Mouse (Mus musculus): ENCODE results near the gene Ackr3. TPM values are rescaled to one million over a fixed set of nuclear protein-coding genes. Genes with fewer than 3 reads are reported as not detected.

Ackr3 gene
- polyA plus RNA-seq, 2 experiments = 1.9 to 3.3 TPM

DNA sequence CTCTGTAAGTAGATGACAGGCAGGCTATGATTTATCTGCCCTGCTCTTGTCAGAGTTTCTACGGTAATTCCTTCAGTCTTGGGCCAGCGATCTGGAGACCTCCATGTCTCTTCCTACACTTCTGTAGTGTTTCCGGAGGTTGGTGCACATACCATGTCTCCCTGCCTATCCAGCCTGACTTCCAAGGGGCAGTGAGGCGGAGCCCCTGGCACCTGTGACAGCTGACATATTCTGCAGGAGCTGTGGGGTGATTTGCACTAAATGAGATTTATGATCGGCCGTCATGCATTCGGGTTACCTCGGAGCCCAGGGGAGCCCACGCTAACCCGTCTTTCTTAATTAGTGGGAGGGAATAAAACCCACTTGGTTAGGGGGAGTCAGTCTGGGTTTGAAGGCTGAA is 49.7 kb downstream of the Ackr3 start:
- no peak overlapping the region for H3K4me3 ChIP-seq (ENCODE audit: insufficient read depth in 1 of 2, low read depth in 2 of 2, low read length in 2 of 2)
- H3K27ac ChIP-seq = no peak overlapping the region
- peaks cover 15 to 19% of the 10 kb centered on the region in 2 experiments for H3K4me1 ChIP-seq (replicated peaks; ENCODE audit: control insufficient read depth in 2 of 2, insufficient read depth in 2 of 2, low read length in 1 of 2)
- H3K36me3 ChIP-seq (replicated peaks; ENCODE audit: control insufficient read depth, insufficient read depth, low read depth) = no peaks in the 10 kb centered on the region
- H3K4me2 ChIP-seq (ENCODE audit: low read depth) = no peak overlapping the region
- ATAC-seq (ENCODE audit: insufficient read depth) (no peak), DNase-seq (ENCODE audit: low read depth in 3 of 3, low spot score in 3 of 3) (no peak)
- no peak for TF ChIP-seq EP300 (IDR thresholded peaks at IDR 0.05; ENCODE audit: low read depth)
- TF ChIP-seq CTCF (IDR thresholded peaks at IDR 0.05; ENCODE audit: low read depth) = no peak
- no peaks in the 10 kb centered on the region; the same call in 1 of the 2 replicates for H3K27me3 ChIP-seq (ENCODE audit: control insufficient read depth, insufficient read depth, low read length)
- WGBS (ENCODE audit: insufficient replicate concordance) = 79% methylated on average over 10 of the region's 10 CpGs
- no peak overlapping the region for H3K9ac ChIP-seq (replicated peaks)
- H3K9me3 ChIP-seq (ENCODE audit: control insufficient read depth, low read length) = no peaks in the 10 kb centered on the region

DNA sequence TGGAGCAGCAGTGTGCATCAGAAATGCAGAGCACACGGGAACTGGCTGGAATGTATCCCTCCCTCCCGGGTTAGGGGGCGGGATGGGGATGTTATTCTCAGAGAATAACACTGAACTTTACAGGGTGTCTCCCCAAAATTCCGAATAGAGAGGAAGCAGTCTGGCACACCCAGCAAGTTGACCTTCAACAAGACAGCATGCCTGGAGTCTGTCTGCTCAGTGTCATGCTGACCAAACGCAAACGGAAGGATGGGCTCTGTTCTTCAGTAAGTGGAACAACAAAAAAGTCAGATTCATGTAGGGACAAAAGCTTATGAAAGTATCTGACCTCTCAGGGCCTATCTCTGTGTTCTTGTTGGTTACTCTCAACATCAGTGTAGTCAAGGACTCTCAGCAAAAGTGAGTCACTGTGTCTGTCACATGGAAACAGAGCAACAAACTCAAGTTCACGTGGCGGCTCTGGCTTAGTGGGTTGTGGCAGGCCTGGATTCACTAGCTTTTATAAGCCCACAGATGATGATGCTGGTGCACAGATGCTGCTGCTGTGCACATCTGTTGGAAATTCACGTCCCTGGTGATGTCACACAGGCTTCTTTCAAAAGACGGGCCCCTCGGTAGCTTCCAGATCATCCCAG is 54.6 kb downstream of the Ackr3 start:
- no peak for ATAC-seq (ENCODE audit: insufficient read depth)
- H3K27ac ChIP-seq = no peak overlapping the region
- H3K9me3 ChIP-seq (ENCODE audit: control insufficient read depth, low read length) = no peaks in the 10 kb centered on the region
- no peak overlapping the region for H3K4me3 ChIP-seq (ENCODE audit: insufficient read depth in 1 of 2, low read depth in 2 of 2, low read length in 2 of 2)
- H3K4me2 ChIP-seq (ENCODE audit: low read depth) = no peak overlapping the region
- no peak overlapping the region for H3K9ac ChIP-seq (replicated peaks)
- DNase-seq (ENCODE audit: low read depth in 3 of 3, low spot score in 3 of 3) = no peak
- 61% methylated on average over 11 of the region's 11 CpGs for WGBS (ENCODE audit: insufficient replicate concordance)
- H3K27me3 ChIP-seq (ENCODE audit: control insufficient read depth, insufficient read depth, low read length) = no peaks in the 10 kb centered on the region; the same call in 1 of the 2 replicates
- H3K36me3 ChIP-seq (replicated peaks; ENCODE audit: control insufficient read depth, insufficient read depth, low read depth) = no peaks in the 10 kb centered on the region
- no peaks in the 10 kb centered on the region for H3K4me1 ChIP-seq (replicated peaks; ENCODE audit: control insufficient read depth in 2 of 2, insufficient read depth in 2 of 2, low read length in 1 of 2)
- TF ChIP-seq EP300 (IDR thresholded peaks at IDR 0.05; ENCODE audit: low read depth) = no peak
- no peak for TF ChIP-seq CTCF (IDR thresholded peaks at IDR 0.05; ENCODE audit: low read depth)

DNA sequence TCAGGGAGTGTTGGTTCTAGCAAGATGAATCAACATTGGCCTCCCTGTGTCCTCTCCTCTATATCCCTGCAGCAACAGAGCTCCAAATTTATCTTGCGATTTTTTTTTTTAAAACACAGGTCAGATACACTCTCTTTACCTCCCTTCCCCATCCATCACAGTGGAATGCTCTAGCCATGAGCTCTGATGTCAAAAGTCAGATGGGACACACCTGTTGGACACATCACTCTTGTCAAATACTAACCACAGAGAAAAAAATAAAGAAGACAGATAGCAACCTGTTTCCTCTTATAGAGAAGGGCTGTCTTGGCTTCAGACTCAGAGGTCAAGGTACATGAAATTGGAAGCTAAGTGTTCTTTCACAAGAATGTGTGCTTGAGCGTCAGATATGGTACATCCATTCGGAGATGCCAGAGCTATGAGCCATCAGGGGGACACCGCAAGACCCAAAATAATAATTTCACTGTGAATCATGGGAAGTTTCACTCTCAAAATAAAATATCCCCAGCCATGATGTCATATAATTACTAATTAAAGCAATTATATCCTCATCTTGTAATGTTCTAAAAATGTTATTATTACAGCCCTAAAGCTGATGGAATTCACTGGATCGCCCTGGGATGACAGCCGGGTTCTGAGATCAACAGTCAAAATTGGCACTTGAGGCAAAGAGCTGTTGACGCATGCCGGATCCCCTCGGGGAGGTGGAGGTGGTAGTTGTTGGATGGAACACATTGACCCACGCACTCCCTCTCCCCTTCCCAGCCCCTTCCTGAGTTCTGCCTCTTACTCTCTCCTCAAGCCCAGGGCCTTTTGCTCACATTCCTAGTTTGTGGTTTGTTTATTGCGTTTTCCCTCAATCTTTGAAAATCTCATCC is 57.2 kb downstream of the Ackr3 start:
- no peak for ATAC-seq (ENCODE audit: insufficient read depth)
- Histone ChIP-seq H3K4me2 (ENCODE audit: low read depth) (no peak overlapping the region), H3K4me3 (ENCODE audit: insufficient read depth in 1 of 2, low read depth in 2 of 2, low read length in 2 of 2) (no peak overlapping the region), H3K4me1 (replicated peaks; ENCODE audit: control insufficient read depth in 2 of 2, insufficient read depth in 2 of 2, low read length in 1 of 2) (no peaks in the 10 kb centered on the region), H3K9me3 (ENCODE audit: control insufficient read depth, low read length) (no peaks in the 10 kb centered on the region), H3K9ac (replicated peaks) (no peak overlapping the region), H3K36me3 (replicated peaks; ENCODE audit: control insufficient read depth, insufficient read depth, low read depth) (no peaks in the 10 kb centered on the region), H3K27ac (no peak overlapping the region), H3K27me3 (ENCODE audit: control insufficient read depth, insufficient read depth, low read length) (no peaks in the 10 kb centered on the region; the same call in 1 of the 2 replicates)
- TF ChIP-seq CTCF (IDR thresholded peaks at IDR 0.05; ENCODE audit: low read depth) = no peak
- no peak for TF ChIP-seq EP300 (IDR thresholded peaks at IDR 0.05; ENCODE audit: low read depth)
- WGBS (ENCODE audit: insufficient replicate concordance) = 66% methylated on average over 11 of the region's 11 CpGs
- DNase-seq (ENCODE audit: low read depth in 3 of 3, low spot score in 3 of 3) = no peak

DNA sequence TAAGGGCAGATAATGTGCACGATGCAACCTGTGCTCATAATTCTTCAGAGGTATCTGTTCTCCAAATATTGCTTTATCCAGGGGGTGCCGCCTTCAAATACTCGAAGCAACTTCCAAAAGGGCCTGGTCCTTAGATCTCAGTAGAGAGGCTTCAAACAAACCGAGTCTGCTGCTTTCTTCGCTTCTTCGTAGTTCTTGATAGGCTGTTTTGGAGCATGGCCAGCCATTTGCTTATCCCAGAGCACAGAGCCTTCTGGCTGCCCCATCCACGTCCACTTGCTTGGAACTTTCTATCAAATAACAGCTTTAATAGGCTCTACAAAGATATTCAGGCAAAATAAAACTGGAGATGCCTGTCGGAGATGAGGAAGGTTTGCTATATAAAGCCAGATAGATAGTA is 58.6 kb downstream of the Ackr3 start:
- Histone ChIP-seq H3K9me3 (ENCODE audit: control insufficient read depth, low read length) (no peaks in the 10 kb centered on the region), H3K4me1 (replicated peaks; ENCODE audit: control insufficient read depth in 2 of 2, insufficient read depth in 2 of 2, low read length in 1 of 2) (no peaks in the 10 kb centered on the region; a peak in 1 of 4 replicates), H3K9ac (replicated peaks) (no peak overlapping the region), H3K27me3 (ENCODE audit: control insufficient read depth, insufficient read depth, low read length) (no peaks in the 10 kb centered on the region; the same call in 1 of the 2 replicates), H3K4me2 (ENCODE audit: low read depth) (no peak overlapping the region), H3K36me3 (replicated peaks; ENCODE audit: control insufficient read depth, insufficient read depth, low read depth) (no peaks in the 10 kb centered on the region), H3K27ac (no peak overlapping the region), H3K4me3 (ENCODE audit: insufficient read depth in 1 of 2, low read depth in 2 of 2, low read length in 2 of 2) (no peak overlapping the region)
- no peak for DNase-seq (ENCODE audit: low read depth in 3 of 3, low spot score in 3 of 3)
- no peak for ATAC-seq (ENCODE audit: insufficient read depth)
- WGBS (ENCODE audit: insufficient replicate concordance) = 64% methylated on average over 8 of the region's 8 CpGs
- no peak for TF ChIP-seq EP300 (IDR thresholded peaks at IDR 0.05; ENCODE audit: low read depth)
- TF ChIP-seq CTCF (IDR thresholded peaks at IDR 0.05; ENCODE audit: low read depth) = no peak

Other genes starting within 250 kb of the Ackr3 start
- gene Asb18, start 189.3 kb upstream of the Ackr3 start, polyA plus RNA-seq (2012; rRNA removed) = not detected in 2 replicates
- gene Asb18, start 189.3 kb upstream of the Ackr3 start, polyA plus RNA-seq (2014; fragmentation: Nextera tagmentation; extraction: Ambion mirVana) = not detected in 2 replicates
- gene Iqca, start 50.6 kb upstream of the Ackr3 start, polyA plus RNA-seq (2012; rRNA removed) = 0.04 and 0.12 TPM in 2 replicates
- 0.28 and 0.29 TPM in 2 replicates for gene Iqca, start 50.6 kb upstream of the Ackr3 start, polyA plus RNA-seq (2014; fragmentation: Nextera tagmentation; extraction: Ambion mirVana)